Mouse (Mus musculus): ENCODE data around the gene Stom. TPM values are rescaled to one million over a fixed set of nuclear protein-coding genes. Genes with fewer than 3 reads are reported as not detected.

Stom gene
- total RNA-seq, 2 experiments from 2014 or later: 374 to 642 TPM

GRCm38 (mm10) chr2:35278371-35279210 is 58.2 kb downstream of the Stom start:
- no peak for ATAC-seq (replicated peaks; ENCODE audit: low FRiP score, poor library complexity, severe bottlenecking)

GRCm38 (mm10) chr2:35277686-35278085 is 59.1 kb downstream of the Stom start:
- ATAC-seq (replicated peaks; ENCODE audit: low FRiP score, poor library complexity, severe bottlenecking): no peak

- ATAC-seq (replicated peaks; ENCODE audit: low FRiP score, poor library complexity, severe bottlenecking): no peak
These were observed 63.2 kb downstream of the Stom start for GRCm38 (mm10) chr2:35273536-35273935.

GRCm38 (mm10) chr2:35272881-35273280 is 63.9 kb downstream of the Stom start:
- ATAC-seq (replicated peaks; ENCODE audit: low FRiP score, poor library complexity, severe bottlenecking): no peak

- ATAC-seq (replicated peaks; ENCODE audit: low FRiP score, poor library complexity, severe bottlenecking): no peak
These were observed 65.0 kb downstream of the Stom start for GRCm38 (mm10) chr2:35271817-35272216.

- no peak for ATAC-seq (replicated peaks; ENCODE audit: low FRiP score, poor library complexity, severe bottlenecking)
These were observed 66.2 kb downstream of the Stom start for GRCm38 (mm10) chr2:35270531-35270984.

GRCm38 (mm10) chr2:35269716-35270260 is 67.0 kb downstream of the Stom start:
- ATAC-seq (replicated peaks; ENCODE audit: low FRiP score, poor library complexity, severe bottlenecking): no peak

- no peak for ATAC-seq (replicated peaks; ENCODE audit: low FRiP score, poor library complexity, severe bottlenecking)
These were observed 67.6 kb downstream of the Stom start for GRCm38 (mm10) chr2:35269136-35269535.

- ATAC-seq (replicated peaks; ENCODE audit: low FRiP score, poor library complexity, severe bottlenecking): no peak
These were observed 68.8 kb downstream of the Stom start for GRCm38 (mm10) chr2:35267876-35268566.

- no peak for ATAC-seq (replicated peaks; ENCODE audit: low FRiP score, poor library complexity, severe bottlenecking)
These were observed 69.5 kb downstream of the Stom start for GRCm38 (mm10) chr2:35267156-35267875.

GRCm38 (mm10) chr2:35266251-35266905 is 70.4 kb downstream of the Stom start:
- ATAC-seq (replicated peaks; ENCODE audit: low FRiP score, poor library complexity, severe bottlenecking): no peak

GRCm38 (mm10) chr2:35265775-35266174 is 71.0 kb downstream of the Stom start:
- no peak for ATAC-seq (replicated peaks; ENCODE audit: low FRiP score, poor library complexity, severe bottlenecking)

- ATAC-seq (replicated peaks; ENCODE audit: low FRiP score, poor library complexity, severe bottlenecking): no peak
These were observed 71.5 kb downstream of the Stom start for GRCm38 (mm10) chr2:35265296-35265695.

- ATAC-seq (replicated peaks; ENCODE audit: low FRiP score, poor library complexity, severe bottlenecking): no peak
These were observed 72.7 kb downstream of the Stom start for GRCm38 (mm10) chr2:35264095-35264494.

Other genes with a start within 250 kb of the Stom start
- gene AI182371, start 235.4 kb downstream of the Stom start, total RNA-seq (2015; ENCODE audit: low replicate concordance): not detected in 2 replicates
- 1.4 and 1.7 TPM in 2 replicates for gene AI182371, start 235.4 kb downstream of the Stom start, total RNA-seq (2017; ENCODE audit: low replicate concordance)
- gene Cntrl, start 227.5 kb downstream of the Stom start, total RNA-seq (2015; ENCODE audit: low replicate concordance): 34.4 and 44.5 TPM in 2 replicates
- 42.4 and 60.4 TPM in 2 replicates for gene Cntrl, start 227.5 kb downstream of the Stom start, total RNA-seq (2017; ENCODE audit: low replicate concordance)
- gene Rab14, start 135.9 kb downstream of the Stom start, total RNA-seq (2015; ENCODE audit: low replicate concordance): 58.4 and 62.1 TPM in 2 replicates
- gene Rab14, start 135.9 kb downstream of the Stom start, total RNA-seq (2017; ENCODE audit: low replicate concordance): 61.2 and 131 TPM in 2 replicates
- 15.0 and 16.7 TPM in 2 replicates for gene Gsn, start 80.6 kb downstream of the Stom start, total RNA-seq (2015; ENCODE audit: low replicate concordance)
- 19.7 and 23.1 TPM in 2 replicates for gene Gsn, start 80.6 kb downstream of the Stom start, total RNA-seq (2017; ENCODE audit: low replicate concordance)
- gene 4930568D16Rik, start 30.8 kb upstream of the Stom start, total RNA-seq (2015; ENCODE audit: low replicate concordance): not detected in 2 replicates
- not detected in 2 replicates for gene 4930568D16Rik, start 30.8 kb upstream of the Stom start, total RNA-seq (2017; ENCODE audit: low replicate concordance)
- not detected in 2 replicates for gene 4930402F06Rik, start 60.2 kb upstream of the Stom start, total RNA-seq (2015; ENCODE audit: low replicate concordance)
- not detected in 2 replicates for gene 4930402F06Rik, start 60.2 kb upstream of the Stom start, total RNA-seq (2017; ENCODE audit: low replicate concordance)
- gene Ggta1, start 126.3 kb upstream of the Stom start, total RNA-seq (2015; ENCODE audit: low replicate concordance): 7.9 and 9.8 TPM in 2 replicates
- gene Ggta1, start 126.3 kb upstream of the Stom start, total RNA-seq (2017; ENCODE audit: low replicate concordance): 18.4 and 20.8 TPM in 2 replicates
- gene Dab2ip, start 221.3 kb upstream of the Stom start, total RNA-seq (2015; ENCODE audit: low replicate concordance): 0.19 and 2.3 TPM in 2 replicates
- 1.4 and 2.2 TPM in 2 replicates for gene Dab2ip, start 221.3 kb upstream of the Stom start, total RNA-seq (2017; ENCODE audit: low replicate concordance)